Mouse (Mus musculus) erythroblast, embryonic 14.5 days (primary cell): Measurements from ENCODE around the gene Trim71.

Experiments used
- GATA1 ChIP-seq: IDR thresholded peaks from 2 replicates; pipeline ENCODE4 v1.6.1; 2012; ENCODE audit warnings: low read length, inconsistent platforms, mixed read lengths
- TAL1 ChIP-seq: IDR thresholded peaks from 3 replicates; pipeline ENCODE4 v1.6.1; 2012; ENCODE audit warnings: low read length, inconsistent platforms, mixed read lengths

DNA sequence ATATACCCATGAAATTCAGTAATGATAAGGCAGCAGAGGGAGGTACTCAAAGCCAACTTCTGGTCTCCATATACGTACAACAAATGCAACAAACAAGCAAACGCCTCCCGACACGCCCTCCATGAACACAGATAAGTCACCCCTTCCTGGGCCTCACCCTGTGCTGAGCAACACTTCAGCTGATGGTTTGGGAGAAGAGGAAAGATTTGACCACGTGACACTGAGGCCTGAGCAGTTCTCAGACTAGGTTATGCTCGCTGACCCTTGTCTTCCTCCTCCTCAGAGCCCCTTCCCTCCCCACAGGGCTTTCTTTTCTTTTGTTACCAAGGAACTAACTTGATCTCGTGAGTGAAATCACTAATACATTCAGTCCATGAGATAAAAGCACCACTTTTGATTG is 97.3 kb downstream of the Trim71 start:
- no peak for TF ChIP-seq GATA1
- TF ChIP-seq TAL1: no peak
